Mouse (Mus musculus): ENCODE results near the gene Dpp10. TPM values are rescaled to one million over a fixed set of nuclear protein-coding genes. Genes with fewer than 3 reads are reported as not detected.

The Dpp10 gene
- total RNA-seq, 2 experiments from 2014 or later, result 141 to 146 TPM

- intact Hi-C loops (cut with DNase I), result no loop called here
- DNase-seq (ENCODE audit: low spot score in 2 of 2), result no peak
Observed at GRCm38 (mm10) chr1:123927278-123928002, 117.9 kb downstream of the Dpp10 start.

- no peak for DNase-seq (ENCODE audit: low spot score in 2 of 2)
- intact Hi-C loops (cut with DNase I), result no loop called here
Observed at GRCm38 (mm10) chr1:123924905-123925304, 120.5 kb downstream of the Dpp10 start.

- no peak for DNase-seq (ENCODE audit: low spot score in 2 of 2)
- intact Hi-C loops (cut with DNase I), result no loop called here
Observed at GRCm38 (mm10) chr1:123923907-123924306, 121.5 kb downstream of the Dpp10 start.

GRCm38 (mm10) chr1:123919606-123920005 lies 125.8 kb downstream of the Dpp10 start:
- intact Hi-C loops (cut with DNase I), result no loop called here
- DNase-seq (ENCODE audit: low spot score in 2 of 2), result no peak

GRCm38 (mm10) chr1:123902628-123903027 lies 142.7 kb downstream of the Dpp10 start:
- intact Hi-C loops (cut with DNase I), result loop anchor here (5.0 kb wide), 1 partner anchor 140 kb away; no protein-coding TSS in a partner anchor
- peak; percentile 47 to 56 for DNase-seq (ENCODE audit: low spot score in 2 of 2)

- intact Hi-C loops (cut with DNase I), result loop anchor here (5.0 kb wide), 1 partner anchor 141 kb away; no protein-coding TSS in a partner anchor
- peak; percentile 60 to 66 for DNase-seq (ENCODE audit: low spot score in 2 of 2)
Observed at GRCm38 (mm10) chr1:123901218-123901617, 144.1 kb downstream of the Dpp10 start.

- intact Hi-C loops (cut with DNase I), result no loop called here
- DNase-seq (ENCODE audit: low spot score in 2 of 2), result no peak
Observed at GRCm38 (mm10) chr1:123887243-123887642, 158.1 kb downstream of the Dpp10 start.

GRCm38 (mm10) chr1:123846881-123847280 lies 198.5 kb downstream of the Dpp10 start:
- intact Hi-C loops (cut with DNase I), result no loop called here
- no peak for DNase-seq (ENCODE audit: low spot score in 2 of 2)

- intact Hi-C loops (cut with DNase I), result no loop called here
- DNase-seq (ENCODE audit: low spot score in 2 of 2), result no peak
Observed at GRCm38 (mm10) chr1:123801206-123801605, 244.2 kb downstream of the Dpp10 start.

- DNase-seq (ENCODE audit: low spot score in 2 of 2), result no peak
Observed at GRCm38 (mm10) chr1:123765511-123765910, 279.8 kb downstream of the Dpp10 start.

GRCm38 (mm10) chr1:123762272-123762671 lies 283.1 kb downstream of the Dpp10 start:
- no peak for DNase-seq (ENCODE audit: low spot score in 2 of 2)
- intact Hi-C loops (cut with DNase I), result no loop called here

More at GRCm38 (mm10) chr1:123765511-123765910, 279.8 kb downstream of the Dpp10 start:
- intact Hi-C loops (cut with DNase I), result no loop called here

- intact Hi-C loops (cut with DNase I), result no loop called here
Observed at GRCm38 (mm10) chr1:123756055-123756454, 289.3 kb downstream of the Dpp10 start.

GRCm38 (mm10) chr1:123707292-123707691 lies 338.1 kb downstream of the Dpp10 start:
- intact Hi-C loops (cut with DNase I), result no loop called here
- DNase-seq (ENCODE audit: low spot score in 2 of 2), result no peak

More at GRCm38 (mm10) chr1:123756055-123756454, 289.3 kb downstream of the Dpp10 start:
- DNase-seq (ENCODE audit: low spot score in 2 of 2), result no peak

GRCm38 (mm10) chr1:123658409-123658808 lies 386.9 kb downstream of the Dpp10 start:
- intact Hi-C loops (cut with DNase I), result no loop called here
- no peak for DNase-seq (ENCODE audit: low spot score in 2 of 2)

GRCm38 (mm10) chr1:123656607-123657006 lies 388.8 kb downstream of the Dpp10 start:
- intact Hi-C loops (cut with DNase I), result no loop called here
- no peak for DNase-seq (ENCODE audit: low spot score in 2 of 2)

GRCm38 (mm10) chr1:123637897-123638296 lies 407.5 kb downstream of the Dpp10 start:
- DNase-seq (ENCODE audit: low spot score in 2 of 2), result no peak

GRCm38 (mm10) chr1:123628268-123628667 lies 417.1 kb downstream of the Dpp10 start:
- no peak for DNase-seq (ENCODE audit: low spot score in 2 of 2)
- intact Hi-C loops (cut with DNase I), result no loop called here

More at GRCm38 (mm10) chr1:123637897-123638296, 407.5 kb downstream of the Dpp10 start:
- intact Hi-C loops (cut with DNase I), result no loop called here

- DNase-seq (ENCODE audit: low spot score in 2 of 2), result no peak
Observed at GRCm38 (mm10) chr1:123584857-123585256, 460.5 kb downstream of the Dpp10 start.

GRCm38 (mm10) chr1:123580112-123580511 lies 465.2 kb downstream of the Dpp10 start:
- intact Hi-C loops (cut with DNase I), result no loop called here
- DNase-seq (ENCODE audit: low spot score in 2 of 2), result no peak

More at GRCm38 (mm10) chr1:123584857-123585256, 460.5 kb downstream of the Dpp10 start:
- intact Hi-C loops (cut with DNase I), result no loop called here

GRCm38 (mm10) chr1:123573713-123574112 lies 471.6 kb downstream of the Dpp10 start:
- DNase-seq (ENCODE audit: low spot score in 2 of 2), result no peak
- intact Hi-C loops (cut with DNase I), result no loop called here

GRCm38 (mm10) chr1:123542496-123542895 lies 502.9 kb downstream of the Dpp10 start:
- intact Hi-C loops (cut with DNase I), result no loop called here
- DNase-seq (ENCODE audit: low spot score in 2 of 2), result no peak

All from left cerebral cortex, postnatal 36 days (tissue).